Mouse (Mus musculus): Measurements from ENCODE around the gene Gm5475. TPM values are rescaled to one million over a fixed set of nuclear protein-coding genes. Genes with fewer than 3 reads are reported as not detected.
A peak's percentile ranks its signal among the peaks of the same experiment; 100 is the strongest.
"Not testable (repeated sequence)": the region's sequence is repeated elsewhere in the genome, so short reads cannot be mapped to it uniquely, and the experiment has no call there.

Gene Gm5475
- not detected in 2 replicates for total RNA-seq (2012; rRNA removed)
- not detected in 2 replicates for total RNA-seq (2014; rRNA removed)
- polyA plus RNA-seq (2012; ENCODE audit: insufficient read length, low read depth) = not detected in 2 replicates

DNA sequence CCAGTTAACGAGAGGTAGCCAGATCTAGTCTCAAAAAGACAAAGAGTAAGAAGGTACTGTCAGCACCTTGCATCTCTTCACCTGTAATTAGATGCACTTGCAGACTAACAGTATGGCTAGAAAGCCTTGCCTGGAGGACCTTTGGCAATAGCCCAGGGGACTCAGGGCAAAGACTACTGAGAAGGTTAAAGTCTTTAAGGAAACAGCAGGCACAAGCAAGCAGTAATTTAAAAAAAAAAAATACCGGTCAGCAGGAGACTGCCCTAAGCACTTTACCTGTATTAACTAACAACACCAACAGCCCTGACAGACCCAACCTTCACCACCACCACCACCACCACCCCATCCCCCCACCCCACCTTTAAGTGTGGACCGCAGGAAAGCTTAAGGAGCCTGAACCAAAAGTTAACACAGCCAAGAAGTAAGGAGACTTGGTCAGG lies at the start of gene Gm5475:
TSS of gene Gm5475 (plus strand) at position 390 of the 440 bp plus-strand sequence.
- peaks cover 34% of the 10 kb centered on the region for H3K27me3 ChIP-seq (replicated peaks)
- in situ Hi-C loops (cut with MboI; ENCODE audit: low pct_ligation_motif_present, low pct_unique_long_range_greater_than_20kb, low sequenced_read_pairs); dilution Hi-C loops (cut with MboI; ENCODE audit: extremely low pct_ligation_motif_present, extremely low pct_unique_long_range_greater_than_20kb, low sequenced_read_pairs); H3K79me2 ChIP-seq (replicated peaks; ENCODE audit: control insufficient read depth, extremely low read depth, insufficient read depth, poor library complexity, severe bottlenecking); H3K27ac ChIP-seq (ENCODE audit: insufficient read depth, low read depth); DNase-seq (ENCODE audit: extremely low read depth); H3K36me3 ChIP-seq (replicated peaks in 1 of 2; ENCODE audit: control insufficient read depth in 1 of 2, insufficient read depth in 1 of 2, low read length in 1 of 2); H3K9me3 ChIP-seq (replicated peaks; ENCODE audit: low read length): not testable (repeated sequence)
- peak within 1 kb of the TSS; percentile 78 for H3K9ac ChIP-seq (ENCODE audit: insufficient read depth, low read depth)
- peak within 1 kb of the TSS; percentile 75 to 81 (median 78) for H3K4me3 ChIP-seq (replicated peaks in 1 of 3; ENCODE audit: low read depth in 2 of 3, low read length in 2 of 3, poor library complexity in 1 of 3)
- H3K4me2 ChIP-seq (ENCODE audit: insufficient read depth, low read depth, poor library complexity, severe bottlenecking) = peak within 1 kb of the TSS; percentile 85
- H3K4me1 ChIP-seq (ENCODE audit: control insufficient read depth in 1 of 2, insufficient read depth in 2 of 2) = peaks cover 3 to 39% of the 10 kb centered on the region in 2 experiments; a peak in 3 of 4 replicates

DNA sequence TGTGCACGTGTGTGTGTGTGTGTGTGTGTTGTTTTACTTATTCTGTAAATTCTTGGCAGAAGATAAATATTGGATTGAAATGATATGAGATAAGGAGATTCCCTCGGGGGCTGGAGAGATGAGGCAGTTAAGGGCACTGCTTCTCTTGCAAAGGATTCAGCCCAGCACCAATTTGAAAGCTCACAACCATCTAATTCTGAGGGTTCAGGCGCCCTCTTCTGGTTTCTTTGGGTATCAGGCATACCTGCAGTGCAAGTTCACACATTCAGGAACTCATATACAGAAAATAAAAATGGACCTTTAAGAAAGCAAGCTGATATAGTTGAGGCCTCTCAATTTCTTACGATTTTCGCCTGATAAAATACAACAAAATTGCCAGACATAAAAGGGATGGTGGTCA lies 46.9 kb upstream of the Gm5475 start:
- H3K4me3 ChIP-seq (replicated peaks in 1 of 3; ENCODE audit: low read depth in 2 of 3, low read length in 2 of 3, poor library complexity in 1 of 3) = no peak overlapping the region
- no peak overlapping the region for H3K9ac ChIP-seq (ENCODE audit: insufficient read depth, low read depth)
- TF ChIP-seq NELFE (IDR thresholded peaks at IDR 0.05; ENCODE audit: low read depth, low read length) = no peak
- TF ChIP-seq NRF1 (IDR thresholded peaks at IDR 0.05; ENCODE audit: low read depth, low read length) = no peak
- no peak for TF ChIP-seq KAT2A (IDR thresholded peaks at IDR 0.05; ENCODE audit: insufficient replicate concordance, low read length)
- TF ChIP-seq SIN3A (IDR thresholded peaks at IDR 0.05; ENCODE audit: low read length) = no peak
- no peak for TF ChIP-seq PAX5 (IDR thresholded peaks at IDR 0.05; ENCODE audit: low read length)
- TF ChIP-seq SMC3 (IDR thresholded peaks at IDR 0.05; ENCODE audit: low read depth, low read length) = peak; percentile 58
- TF ChIP-seq CTCF (conservative IDR thresholded peaks at IDR 0.05 in 1 of 2, IDR thresholded peaks at IDR 0.05 in 1 of 2; ENCODE audit: low read depth in 2 of 2, low read length in 2 of 2) = peak; percentile 71 to 76
- TF ChIP-seq ELF1 (IDR thresholded peaks at IDR 0.05; ENCODE audit: low read depth, low read length) = no peak
- TF ChIP-seq MYC (IDR thresholded peaks at IDR 0.05; ENCODE audit: low read depth, low read length) = no peak
- no peak for TF ChIP-seq EP300 (IDR thresholded peaks at IDR 0.05; ENCODE audit: low read length)
- TF ChIP-seq RAD21 (IDR thresholded peaks at IDR 0.05; ENCODE audit: low read depth, low read length) = peak; percentile 70
- TF ChIP-seq UBTF (IDR thresholded peaks at IDR 0.05; ENCODE audit: low read depth, low read length) = no peak
- no peaks in the 10 kb centered on the region for H3K79me2 ChIP-seq (replicated peaks; ENCODE audit: control insufficient read depth, extremely low read depth, insufficient read depth, poor library complexity, severe bottlenecking)
- H3K36me3 ChIP-seq (replicated peaks in 1 of 2; ENCODE audit: control insufficient read depth in 1 of 2, insufficient read depth in 1 of 2, low read length in 1 of 2) = no peaks in the 10 kb centered on the region
- dilution Hi-C loops (cut with MboI; ENCODE audit: extremely low pct_ligation_motif_present, extremely low pct_unique_long_range_greater_than_20kb, low sequenced_read_pairs) (no loop called here), in situ Hi-C loops (cut with MboI; ENCODE audit: low pct_ligation_motif_present, low pct_unique_long_range_greater_than_20kb, low sequenced_read_pairs) (no loop called here)
- H3K27ac ChIP-seq (ENCODE audit: insufficient read depth, low read depth) = no peak overlapping the region
- no peak overlapping the region for H3K4me2 ChIP-seq (ENCODE audit: insufficient read depth, low read depth, poor library complexity, severe bottlenecking)
- no peaks in the 10 kb centered on the region for H3K27me3 ChIP-seq (replicated peaks)
- H3K9me3 ChIP-seq (replicated peaks; ENCODE audit: low read length) = peaks cover 6% of the 10 kb centered on the region
- peaks cover 0 to 3% of the 10 kb centered on the region in 2 experiments; a peak in 2 of 4 replicates for H3K4me1 ChIP-seq (ENCODE audit: control insufficient read depth in 1 of 2, insufficient read depth in 2 of 2)
- peak; percentile 75 for DNase-seq (ENCODE audit: extremely low read depth)

DNA sequence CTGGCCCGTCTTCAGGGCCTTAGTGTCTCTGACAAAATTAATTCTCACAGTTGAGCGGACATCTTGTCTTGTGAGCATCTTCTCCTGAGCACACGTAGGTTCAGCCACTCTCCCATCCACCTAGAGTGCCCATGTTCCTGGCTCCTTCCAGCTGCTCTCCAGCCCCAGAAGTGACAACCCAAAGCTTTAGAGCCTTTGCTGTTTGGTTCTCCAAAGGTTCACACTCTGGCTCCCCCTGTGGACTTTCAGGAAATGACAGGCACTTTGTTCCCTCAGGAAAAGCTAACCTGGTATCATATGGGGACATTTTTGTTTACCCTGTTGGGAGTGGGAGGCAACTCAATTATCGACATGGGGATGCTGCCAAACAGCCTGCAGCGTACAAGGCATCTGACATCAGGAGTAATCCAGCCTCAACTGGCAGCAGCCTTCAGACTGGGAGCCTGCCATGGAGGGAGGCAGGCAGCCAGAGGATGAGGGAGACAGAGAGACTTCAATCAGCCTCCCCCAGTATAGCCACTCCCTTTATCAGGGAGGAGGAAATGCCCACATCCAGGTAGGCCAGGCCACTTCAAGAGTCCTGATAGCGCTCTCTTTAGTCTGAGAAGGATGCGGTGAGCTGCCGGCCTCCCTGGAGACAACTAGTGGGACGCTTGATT lies 44.0 kb upstream of the Gm5475 start:
- DNase-seq (ENCODE audit: extremely low read depth); in situ Hi-C loops (cut with MboI; ENCODE audit: low pct_ligation_motif_present, low pct_unique_long_range_greater_than_20kb, low sequenced_read_pairs): not testable (repeated sequence)

More for the DNA sequence above, 44.0 kb upstream of the Gm5475 start:
- H3K9ac ChIP-seq (ENCODE audit: insufficient read depth, low read depth); dilution Hi-C loops (cut with MboI; ENCODE audit: extremely low pct_ligation_motif_present, extremely low pct_unique_long_range_greater_than_20kb, low sequenced_read_pairs); H3K36me3 ChIP-seq (replicated peaks in 1 of 2; ENCODE audit: control insufficient read depth in 1 of 2, insufficient read depth in 1 of 2, low read length in 1 of 2); H3K4me3 ChIP-seq (replicated peaks in 1 of 3; ENCODE audit: low read depth in 2 of 3, low read length in 2 of 3, poor library complexity in 1 of 3); H3K4me2 ChIP-seq (ENCODE audit: insufficient read depth, low read depth, poor library complexity, severe bottlenecking); H3K27ac ChIP-seq (ENCODE audit: insufficient read depth, low read depth); H3K4me1 ChIP-seq (ENCODE audit: control insufficient read depth in 1 of 2, insufficient read depth in 2 of 2); H3K27me3 ChIP-seq (replicated peaks); H3K9me3 ChIP-seq (replicated peaks; ENCODE audit: low read length); H3K79me2 ChIP-seq (replicated peaks; ENCODE audit: control insufficient read depth, extremely low read depth, insufficient read depth, poor library complexity, severe bottlenecking): not testable (repeated sequence)
- TF ChIP-seq CTCF (conservative IDR thresholded peaks at IDR 0.05 in 1 of 2, IDR thresholded peaks at IDR 0.05 in 1 of 2; ENCODE audit: low read depth in 2 of 2, low read length in 2 of 2) = peak in 1 of 2 experiments; percentile 21; a peak in 2 of 4 replicates
